Mouse (Mus musculus): Measurements from ENCODE around the gene Serbp1.

DNA sequence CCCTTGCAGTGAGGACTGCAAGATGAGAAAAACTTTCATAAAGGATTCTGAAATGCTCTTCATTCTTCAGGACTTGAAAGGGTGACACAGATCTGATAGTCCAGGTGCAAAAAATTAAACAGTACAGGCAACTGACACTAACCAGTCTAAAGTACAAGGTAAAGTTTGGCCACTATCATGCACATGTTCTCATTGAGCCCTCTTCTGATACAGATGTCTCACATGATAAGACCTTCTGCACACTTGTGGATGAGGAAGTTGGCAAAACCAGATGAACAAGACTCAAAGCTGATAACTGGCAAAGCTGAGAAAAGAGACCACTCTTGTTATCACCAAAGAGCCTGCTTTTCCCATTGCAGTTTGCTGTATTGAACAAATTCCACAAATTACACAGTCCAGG, 100.0 kb downstream of the Serbp1 start:
- no peak for TF ChIP-seq POLR2A (IDR thresholded peaks at IDR 0.05; ENCODE audit: insufficient read length, low read depth)
- TF ChIP-seq TCF12 (IDR thresholded peaks at IDR 0.05; ENCODE audit: insufficient read depth, poor library complexity, severe bottlenecking), result no peak
- no peak for TF ChIP-seq MYOD1 (IDR thresholded peaks at IDR 0.05; ENCODE audit: control insufficient read depth in 1 of 3, insufficient read length in 2 of 3, low read depth in 2 of 3)
- TF ChIP-seq MAX (IDR thresholded peaks at IDR 0.05; ENCODE audit: low read depth), result no peak
- no peak for TF ChIP-seq USF1 (IDR thresholded peaks at IDR 0.05; ENCODE audit: low read depth)
